9 mouse cellular contexts compared by ENCODE assay signal in the genomic region with DNA sequence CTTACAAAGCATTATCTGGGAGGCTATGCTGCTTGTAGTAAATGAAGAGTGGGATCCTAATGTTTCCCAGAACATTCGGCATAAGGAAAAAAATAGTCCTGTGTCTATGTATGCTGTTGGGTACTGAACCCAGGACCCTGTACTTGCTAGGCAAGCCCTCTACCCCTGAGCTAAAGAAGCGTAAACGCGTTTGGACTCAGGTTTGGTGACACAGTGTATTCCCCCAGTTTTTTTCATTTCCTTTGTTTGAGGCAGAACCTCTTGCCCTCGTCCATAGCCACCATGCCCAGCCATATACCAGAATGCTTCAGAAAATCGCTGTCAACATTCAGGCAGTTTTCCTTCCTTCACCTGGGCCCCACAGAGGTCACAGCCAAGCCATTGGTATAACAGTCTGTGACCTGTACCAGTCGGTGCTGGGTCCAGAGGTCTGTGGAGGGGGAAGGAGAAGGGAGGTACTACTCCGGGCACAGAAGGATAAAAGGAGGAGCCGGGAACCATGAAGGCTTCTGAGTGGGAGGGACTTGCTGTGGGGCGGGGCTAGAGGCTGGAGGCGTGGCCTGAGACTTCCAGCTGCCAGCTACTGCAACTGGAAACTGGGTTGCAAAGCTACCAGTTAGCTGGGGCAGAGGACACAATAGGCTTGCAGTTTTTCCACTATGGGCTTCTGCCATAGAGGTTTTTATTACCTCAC. TPM values are rescaled to one million over a fixed set of nuclear protein-coding genes. Genes with fewer than 3 reads are reported as not detected.
DNase-seq lines count a peak whose midpoint lies in the region; ATAC-seq and TF ChIP-seq lines count a peak whose summit lies in the region.
"Had no signal": no experiment of that assay in that cellular context is flagged by ENCODE, and none has a peak within 500 bp of the region (broad histone marks: within the 10 kb centered on the region; RNA-seq: fewer than 3 reads in every experiment).

No protein-coding gene starts in this region.

- no peaks in the 10 kb centered on the region for H3K36me3 ChIP-seq in hindbrain, embryonic 10.5 days
- no peaks in the 10 kb centered on the region for H3K36me3 ChIP-seq in hindbrain, embryonic 14.5 days (replicated peaks; ENCODE audit: control insufficient read depth, insufficient read depth)

- no peak overlapping the region for H3K9ac ChIP-seq in hindbrain, embryonic 14.5 days

- DNase-seq in hindbrain, embryonic 10.5 days (ENCODE audit: low spot score), result peak; percentile 36
- DNase-seq in hindbrain, embryonic 14.5 days (ENCODE audit: low spot score), result no peak
- peak; percentile 63 for DNase-seq in WW6 (ENCODE audit: low read depth, low spot score)
- DNase-seq in kidney, adult 11 months, result peak; percentile 78
- DNase-seq in layer of hippocampus, postnatal 14 days (ENCODE audit: low spot score in 2 of 2), result no peak
- no peak for DNase-seq in cerebellum, postnatal 10 days
- no peak for DNase-seq in left cerebral cortex, adult 2 months (ENCODE audit: extremely low spot score in 1 of 2, low spot score in 2 of 2)

- intact Hi-C loops in left cerebral cortex, adult 2 months (cut with DNase I), result no loop called here

- H3K4me1 ChIP-seq in hindbrain, embryonic 10.5 days (replicated peaks), result peaks cover 8% of the 10 kb centered on the region; the same call in 1 of the 2 replicates
- H3K4me1 ChIP-seq in hindbrain, embryonic 14.5 days (replicated peaks; ENCODE audit: control insufficient read depth, insufficient read depth, low read length), result no peaks in the 10 kb centered on the region

- H3K4me3 ChIP-seq in hindbrain, embryonic 10.5 days, result no peak overlapping the region
- H3K4me3 ChIP-seq in hindbrain, embryonic 14.5 days (replicated peaks; ENCODE audit: low read length), result no peak overlapping the region
- no peak overlapping the region for H3K4me3 ChIP-seq in left cerebral cortex, adult 2 months
- H3K4me3 ChIP-seq: myocyte had no signal

- TF ChIP-seq CTCF in left cerebral cortex, adult 2 months (IDR thresholded peaks at IDR 0.05), result no peak

- ATAC-seq in hindbrain, embryonic 14.5 days (ENCODE audit: low FRiP score), result no peak
- ATAC-seq in megakaryocyte-erythroid progenitor cell, adult 5-6 weeks (replicated peaks; ENCODE audit: low FRiP score, low TSS enrichment, poor library complexity, severe bottlenecking), result peak; percentile 72

- WGBS in hindbrain, embryonic 10.5 days, result 41% methylated on average over 11 of the region's 11 CpGs
- WGBS in hindbrain, embryonic 14.5 days, result 43% methylated on average over 11 of the region's 11 CpGs

- no peaks in the 10 kb centered on the region for H3K27me3 ChIP-seq in hindbrain, embryonic 10.5 days (ENCODE audit: insufficient read depth, poor library complexity, severe bottlenecking)
- H3K27me3 ChIP-seq in hindbrain, embryonic 14.5 days (ENCODE audit: control insufficient read depth, insufficient read depth, low read length), result no peaks in the 10 kb centered on the region

- no peak overlapping the region; the same call in 1 of the 2 replicates for H3K27ac ChIP-seq in hindbrain, embryonic 10.5 days
- H3K27ac ChIP-seq in hindbrain, embryonic 14.5 days, result no peak overlapping the region
- no peak overlapping the region for H3K27ac ChIP-seq in left cerebral cortex, adult 2 months

- no peaks in the 10 kb centered on the region for H3K9me3 ChIP-seq in hindbrain, embryonic 10.5 days
- H3K9me3 ChIP-seq in hindbrain, embryonic 14.5 days (ENCODE audit: control insufficient read depth, low read length), result no peaks in the 10 kb centered on the region

- H3K4me2 ChIP-seq in hindbrain, embryonic 14.5 days (replicated peaks), result no peak overlapping the region

RNA-seq across cellular contexts. Expression of a gene that starts 3.8 kb away (rescaled TPM):
- polyA plus RNA-seq in hindbrain, embryonic 10.5 days (2016; fragmentation: Nextera tagmentation; extraction: Ambion mirVana), result 0.16 TPM in 1 of 2 replicates, not detected in the other
- polyA plus RNA-seq in hindbrain, embryonic 14.5 days (2014; fragmentation: Nextera tagmentation; extraction: Ambion mirVana), result not detected in 2 replicates
- not detected in 2 replicates for total RNA-seq in megakaryocyte-erythroid progenitor cell, adult 5-6 weeks (2014; fragmentation: Nextera tagmentation)
- not detected in 2 replicates for total RNA-seq in megakaryocyte-erythroid progenitor cell, adult 5-6 weeks (2017)
- not detected for total RNA-seq in layer of hippocampus, postnatal 14 days (2021)
- total RNA-seq in left cerebral cortex, adult 2 months (2021), result not detected

RNA-seq across cellular contexts. Expression of a gene that starts 52.2 kb away (rescaled TPM):
- 24.8 and 41.7 TPM in 2 replicates for polyA plus RNA-seq in hindbrain, embryonic 10.5 days (2016; fragmentation: Nextera tagmentation; extraction: Ambion mirVana)
- polyA plus RNA-seq in hindbrain, embryonic 14.5 days (2014; fragmentation: Nextera tagmentation; extraction: Ambion mirVana), result 3.6 and 4.3 TPM in 2 replicates
- 63.8 and 96.9 TPM in 2 replicates for total RNA-seq in megakaryocyte-erythroid progenitor cell, adult 5-6 weeks (2014; fragmentation: Nextera tagmentation)
- total RNA-seq in megakaryocyte-erythroid progenitor cell, adult 5-6 weeks (2017), result 168 and 181 TPM in 2 replicates
- 1 to 10 TPM; 4.8 to 6.2 TPM for total RNA-seq in layer of hippocampus, postnatal 14 days (2021)
- 1 to 10 TPM; 3.8 to 4.4 TPM for total RNA-seq in left cerebral cortex, adult 2 months (2021)

RNA-seq across cellular contexts. Expression of a gene that starts 52.4 kb away (rescaled TPM):
- polyA plus RNA-seq in hindbrain, embryonic 10.5 days (2016; fragmentation: Nextera tagmentation; extraction: Ambion mirVana), result 959 and 1,179 TPM in 2 replicates
- polyA plus RNA-seq in hindbrain, embryonic 14.5 days (2014; fragmentation: Nextera tagmentation; extraction: Ambion mirVana), result 650 and 656 TPM in 2 replicates
- 3,030 and 3,310 TPM in 2 replicates for total RNA-seq in megakaryocyte-erythroid progenitor cell, adult 5-6 weeks (2014; fragmentation: Nextera tagmentation)
- 3,630 and 3,665 TPM in 2 replicates for total RNA-seq in megakaryocyte-erythroid progenitor cell, adult 5-6 weeks (2017)
- total RNA-seq in layer of hippocampus, postnatal 14 days (2021), result 100 to 1,000 TPM; 513 to 558 TPM
- total RNA-seq in left cerebral cortex, adult 2 months (2021), result 100 to 1,000 TPM; 517 to 522 TPM

RNA-seq across cellular contexts. Expression of a gene that starts 58.3 kb away (rescaled TPM):
- 38.3 and 39.8 TPM in 2 replicates for polyA plus RNA-seq in hindbrain, embryonic 10.5 days (2016; fragmentation: Nextera tagmentation; extraction: Ambion mirVana)
- polyA plus RNA-seq in hindbrain, embryonic 14.5 days (2014; fragmentation: Nextera tagmentation; extraction: Ambion mirVana), result 24.2 and 27.0 TPM in 2 replicates
- 13.0 and 13.2 TPM in 2 replicates for total RNA-seq in megakaryocyte-erythroid progenitor cell, adult 5-6 weeks (2014; fragmentation: Nextera tagmentation)
- 46.6 and 55.3 TPM in 2 replicates for total RNA-seq in megakaryocyte-erythroid progenitor cell, adult 5-6 weeks (2017)
- 10 to 100 TPM; 14.6 to 19.3 TPM for total RNA-seq in layer of hippocampus, postnatal 14 days (2021)
- total RNA-seq in left cerebral cortex, adult 2 months (2021), result 10 to 100 TPM; 20.5 to 21.6 TPM

Comparison
In these comparisons a context has a peak if more than half of its experiments do, and no peak if none do; other contexts are left out.
1. DNase-seq: peak in hindbrain, embryonic 10.5 days (single experiment), WW6 (single experiment) and kidney, adult 11 months (single experiment); none in hindbrain, embryonic 14.5 days (single experiment), layer of hippocampus, postnatal 14 days (0 of 2), cerebellum, postnatal 10 days (0 of 2) and left cerebral cortex, adult 2 months (0 of 2).
2. RNA of a gene that starts 52.2 kb away (total RNA-seq): 63.8 to 181 TPM in megakaryocyte-erythroid progenitor cell, adult 5-6 weeks; 4.8 to 6.2 TPM in layer of hippocampus, postnatal 14 days and 3.8 to 4.4 TPM in left cerebral cortex, adult 2 months; every median in the first group is over 4 times any median in the second.
3. RNA of a gene that starts 52.4 kb away (total RNA-seq): 3,030 to 3,665 TPM in megakaryocyte-erythroid progenitor cell, adult 5-6 weeks; 513 to 558 TPM in layer of hippocampus, postnatal 14 days and 517 to 522 TPM in left cerebral cortex, adult 2 months; every median in the first group is over 4 times any median in the second.